Mouse (Mus musculus) hindbrain, postnatal 0 days (tissue): ENCODE measurements around the gene Cdca3. TPM values are rescaled to one million over a fixed set of nuclear protein-coding genes. Genes with fewer than 3 reads are reported as not detected.

Experiments
- ATAC-seq: fragments of 200-750 bp; cut with Nextera tagmentation; 2 replicates; pipeline ENCODE4 v1.8.0; 2017; ENCODE audit warnings: mild to moderate bottlenecking, moderate TSS enrichment, moderate library complexity
- DNase-seq: peaks from one replicate; pipeline ENCODE4 v3.0.0-alpha.2; 2015; ENCODE audit warnings: low spot score
- H3K27ac ChIP-seq: fragments of 300-500 bp; sonication (generic); 2 replicates; pipeline ENCODE4 v1.5.1; 2014; ENCODE audit warnings: mild to moderate bottlenecking
- H3K27me3 ChIP-seq: fragments of 300-500 bp; sonication (generic); 2 replicates; pipeline ENCODE4 v1.6.1; 2014; ENCODE audit warnings: low read length, mixed read lengths; ENCODE audit not compliant: insufficient read depth
- H3K36me3 ChIP-seq: fragments of 300-500 bp; sonication (generic); 2 replicates; pipeline ENCODE4 v1.6.1; 2014; ENCODE audit warnings: low read length, mixed read lengths; ENCODE audit not compliant: insufficient read depth
- H3K4me1 ChIP-seq: fragments of 300-500 bp; sonication (generic); 2 replicates; pipeline ENCODE4 v1.6.1; 2014; ENCODE audit warnings: antibody characterized with exemption, low read length, mixed read lengths; ENCODE audit not compliant: insufficient read depth
- H3K4me2 ChIP-seq: fragments of 300-500 bp; sonication (generic); 2 replicates; pipeline ENCODE4 v1.6.1; 2014; ENCODE audit warnings: low read depth, mild to moderate bottlenecking, low read length, moderate library complexity, mixed read lengths
- H3K4me3 ChIP-seq: fragments of 300-500 bp; sonication (generic); 2 replicates; pipeline ENCODE4 v1.5.1; 2014; ENCODE audit warnings: low read length
- H3K9ac ChIP-seq: fragments of 300-500 bp; sonication (generic); replicated peaks from 2 replicates; pipeline ENCODE4 v1.6.1; 2014; ENCODE audit warnings: mild to moderate bottlenecking, low read length, moderate library complexity, mixed read lengths
- H3K9me3 ChIP-seq: fragments of 300-500 bp; sonication (generic); 2 replicates; pipeline ENCODE4 v1.6.1; 2016; ENCODE audit warnings: low read length, mixed read lengths
- CTCF ChIP-seq: IDR thresholded peaks from 2 replicates; pipeline ENCODE4 v1.5.1; 2016; ENCODE audit warnings: antibody characterized with exemption, control low read depth, low read depth
- WGBS: fragments of 180-500 bp; shearing (Covaris S2); extraction: QIAGEN DNeasy Blood & Tissue Kit; methylation state at CpG from one replicate; pipeline ENCODE4 v1.1.7; 2014; 5-methylcytosine and 5-hydroxymethylcytosine counted together
- polyA plus RNA-seq: library from polyadenylated mRNA; unstranded; fragments of >200 nt; fragmentation: Nextera tagmentation; extraction: Ambion mirVana; gene quantifications from 2 replicates; pipeline ENCODE4 v1.2.1, GENCODE M21; 2015
- total RNA-seq: library from RNA; depleted of rRNA; stranded (reverse); fragments of >200 nt; gene quantifications from 2 replicates; pipeline ENCODE4 v1.2.3, GENCODE M21; 2014

Gene Cdca3
- total and polyA plus RNA-seq, 2 experiments from 2014 or later = 39.9 to 40.9 TPM

DNA sequence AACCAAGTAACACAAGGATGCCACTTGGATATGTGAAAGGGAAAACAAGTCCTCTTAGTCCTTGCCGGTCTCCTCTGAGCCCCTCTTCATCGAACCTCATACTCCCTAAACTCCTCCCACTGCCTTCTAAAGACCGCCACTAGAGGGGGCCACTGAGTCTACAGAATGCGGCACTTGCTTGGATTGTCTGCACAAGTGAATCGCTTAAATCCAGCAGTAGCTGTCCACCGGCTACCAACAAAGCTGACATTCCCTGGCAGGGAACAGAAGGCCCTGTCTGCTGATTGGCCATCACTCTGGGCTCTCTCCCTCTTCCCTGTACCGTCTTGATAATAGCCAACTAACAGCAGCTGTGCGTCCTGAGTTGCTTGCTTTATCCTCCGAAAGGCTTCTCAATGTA lies 18.0 kb downstream of the Cdca3 start:
- peak; percentile 92 for ATAC-seq
- Histone ChIP-seq H3K9me3 (no peaks in the 10 kb centered on the region), H3K4me2 (0 out of 2 replicates have a peak overlapping the region, but pooled peaks have one; percentile 10), H3K4me1 (no peaks in the 10 kb centered on the region), H3K36me3 (peaks cover 8% of the 10 kb centered on the region; the same call in 1 of the 2 replicates), H3K4me3 (no peak overlapping the region), H3K27me3 (no peaks in the 10 kb centered on the region), H3K27ac (peak overlapping the region; percentile 67), H3K9ac (no peak overlapping the region)
- WGBS = 6% methylated on average over 9 of the region's 9 CpGs
- TF ChIP-seq CTCF = peak; percentile 99
- peak; percentile 96 for DNase-seq

DNA sequence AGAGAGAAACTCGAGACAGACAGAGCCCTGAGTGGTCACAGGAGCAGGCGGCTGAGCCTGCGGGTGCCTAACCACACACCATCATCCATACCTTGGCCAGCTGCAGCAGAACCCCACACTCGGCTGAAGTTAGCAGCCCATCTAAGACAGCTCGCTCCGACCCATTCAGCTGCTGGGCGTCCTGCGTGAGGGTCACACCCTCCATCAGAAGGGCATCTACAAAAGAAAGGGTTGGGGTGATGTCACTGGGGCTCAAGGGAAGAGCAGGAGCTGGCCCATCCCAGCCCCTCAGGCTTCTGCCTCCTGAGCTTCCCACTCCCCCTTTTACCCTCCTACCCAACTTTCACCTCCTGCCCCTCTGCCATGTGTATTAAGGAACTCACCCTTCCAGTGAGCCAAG lies 21.2 kb downstream of the Cdca3 start:
- Histone ChIP-seq H3K4me1 (no peaks in the 10 kb centered on the region), H3K4me2 (no peak overlapping the region), H3K9ac (no peak overlapping the region), H3K27ac (no peak overlapping the region), H3K27me3 (no peaks in the 10 kb centered on the region), H3K4me3 (no peak overlapping the region), H3K36me3 (peaks cover 5% of the 10 kb centered on the region; the same call in 1 of the 2 replicates), H3K9me3 (no peaks in the 10 kb centered on the region)
- 50% methylated on average over 8 of the region's 8 CpGs for WGBS
- DNase-seq (no peak), ATAC-seq (no peak)
- no peak for TF ChIP-seq CTCF

GRCm38 (mm10) chr6:124854647-124855046 lies 25.3 kb downstream of the Cdca3 start:
- Histone ChIP-seq H3K9me3 (no peaks in the 10 kb centered on the region), H3K27ac (no peak overlapping the region; the same call in 1 of the 2 replicates), H3K36me3 (0 out of 2 replicates have a peak, but pooled peaks cover under 1% of the 10 kb centered on the region), H3K4me1 (no peaks in the 10 kb centered on the region), H3K27me3 (no peaks in the 10 kb centered on the region), H3K4me2 (no peak overlapping the region), H3K9ac (no peak overlapping the region), H3K4me3 (no peak overlapping the region)
- DNase-seq (no peak), ATAC-seq (no peak)
- WGBS = 70% methylated on average over 12 of the region's 12 CpGs
- TF ChIP-seq CTCF = no peak

- DNase-seq (peak; percentile 88), ATAC-seq (peak; percentile 73)
- no peaks in the 10 kb centered on the region for H3K27me3 ChIP-seq
- peak overlapping the region; percentile 93 for H3K4me2 ChIP-seq
- H3K9ac ChIP-seq = peak overlapping the region; percentile 92
- H3K4me3 ChIP-seq = peak overlapping the region; percentile 70
- WGBS = 7% methylated on average over 14 of the region's 14 CpGs
- no peak for TF ChIP-seq CTCF
- H3K36me3 ChIP-seq = no peaks in the 10 kb centered on the region
- H3K4me1 ChIP-seq = peaks cover 6% of the 10 kb centered on the region; the same call in 1 of the 2 replicates
- no peaks in the 10 kb centered on the region for H3K9me3 ChIP-seq
- peak overlapping the region; percentile 98 for H3K27ac ChIP-seq
Measured at GRCm38 (mm10) chr6:124856321-124856720, 27.0 kb downstream of the Cdca3 start.

GRCm38 (mm10) chr6:124856916-124857839 lies 27.8 kb downstream of the Cdca3 start, which contains the start of gene P3h3:
P3h3 (minus strand) TSS chr6:124857752.
- H3K4me3 ChIP-seq = peak within 1 kb of the TSS; percentile 70
- peak within 1 kb of the TSS; percentile 92 for H3K9ac ChIP-seq
- H3K36me3 ChIP-seq = no peaks in the 10 kb centered on the region
- H3K9me3 ChIP-seq = no peaks in the 10 kb centered on the region
- peak within 1 kb of the TSS; percentile 93 for H3K4me2 ChIP-seq
- peak within 1 kb of the TSS; percentile 98 for H3K27ac ChIP-seq
- ATAC-seq (peak; percentile 88), DNase-seq (peak; percentile 93)
- WGBS = under 1% methylated on average over 83 of the region's 86 CpGs
- TF ChIP-seq CTCF = peak; percentile 81
- H3K27me3 ChIP-seq = no peaks in the 10 kb centered on the region
- H3K4me1 ChIP-seq = peaks cover 13% of the 10 kb centered on the region

DNA sequence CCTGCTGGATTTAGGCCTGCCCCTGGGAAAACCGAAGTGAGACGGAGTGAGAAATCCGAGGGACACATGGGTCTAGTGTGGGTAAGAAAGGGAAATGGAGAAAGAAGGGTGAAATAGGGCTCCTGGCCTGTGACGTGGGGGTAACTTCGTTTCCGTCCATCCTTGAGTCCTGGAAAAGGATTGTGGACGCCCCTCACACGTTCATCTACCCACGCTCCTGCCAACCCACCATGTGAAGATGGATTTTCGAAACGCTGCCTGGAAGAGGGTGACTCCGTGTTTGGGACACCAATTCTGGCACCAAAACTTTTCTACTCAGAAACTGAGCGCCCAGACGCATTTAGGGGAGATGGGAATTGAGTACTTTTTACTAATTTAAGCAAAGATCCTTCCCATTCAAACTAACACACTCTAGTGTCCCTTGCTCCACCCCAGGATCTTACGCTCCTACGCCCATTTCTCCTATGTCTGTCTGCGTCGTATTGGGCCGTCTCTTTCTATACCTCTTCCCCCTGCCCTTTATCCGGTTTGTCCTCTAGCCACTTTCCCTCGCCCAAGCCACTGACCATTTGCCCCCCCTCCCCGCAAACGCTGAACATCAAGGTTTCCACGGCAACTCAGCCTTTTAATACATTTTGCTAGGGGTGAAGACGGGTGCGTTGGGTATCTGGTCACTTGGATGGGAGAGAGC lies 28.6 kb downstream of the Cdca3 start:
- no peak for DNase-seq
- no peaks in the 10 kb centered on the region for H3K36me3 ChIP-seq
- H3K9ac ChIP-seq = peak overlapping the region; percentile 21; the same call in 1 of the 2 replicates
- 23% methylated on average over 26 of the region's 26 CpGs for WGBS
- peak overlapping the region; percentile 93 for H3K4me2 ChIP-seq
- H3K27me3 ChIP-seq = no peaks in the 10 kb centered on the region
- H3K27ac ChIP-seq = peak overlapping the region; percentile 98
- H3K4me1 ChIP-seq = peaks cover 20% of the 10 kb centered on the region
- TF ChIP-seq CTCF = no peak
- no peaks in the 10 kb centered on the region for H3K9me3 ChIP-seq
- H3K4me3 ChIP-seq = peak overlapping the region; percentile 70
- no peak for ATAC-seq
